Comparison of ENCODE assay signal across 8 mouse cellular contexts in the genomic region with DNA sequence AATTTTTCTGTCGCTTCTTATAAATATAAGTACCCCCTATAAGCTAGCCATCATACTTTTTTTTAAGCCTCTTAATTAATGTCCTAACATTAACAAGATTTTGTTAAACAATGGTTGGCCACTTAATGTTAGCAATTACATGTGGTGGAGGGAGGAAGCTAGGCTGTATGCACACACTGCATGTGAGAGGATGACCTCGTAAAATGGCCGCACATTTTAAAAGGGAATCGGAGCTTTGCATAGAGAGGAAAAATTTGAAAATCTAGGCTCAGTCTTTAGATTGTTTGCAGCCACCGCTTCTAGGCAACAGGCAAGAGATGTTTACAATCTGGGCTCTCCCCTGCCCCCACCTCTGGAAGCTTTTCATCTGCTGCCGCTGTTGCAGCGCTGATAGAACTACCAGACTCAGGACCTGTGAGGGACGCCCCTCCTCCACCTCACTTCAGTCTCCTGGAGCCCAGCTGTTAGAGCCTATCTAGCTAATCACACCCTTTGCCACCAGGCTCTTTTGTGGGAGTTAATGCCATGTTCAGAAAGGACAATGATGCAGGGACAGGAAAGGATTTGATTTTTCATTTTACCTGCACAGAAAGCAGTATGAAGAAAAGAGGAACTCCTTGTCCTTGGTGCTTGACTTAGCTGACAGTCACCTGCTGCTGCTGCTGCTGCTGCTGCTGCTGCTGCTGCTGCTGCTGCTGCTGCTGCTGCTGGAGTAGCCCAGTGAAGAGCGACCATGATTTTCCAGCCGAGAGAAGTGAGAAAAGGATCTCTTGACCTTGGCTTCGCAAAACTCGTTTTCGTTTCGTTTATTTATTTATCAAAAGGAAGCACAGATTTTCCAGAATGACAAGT.
DNase-seq lines count a peak whose midpoint lies in the region; ATAC-seq lines count a peak whose summit lies in the region.

No protein-coding gene starts in this region.

- H3K27ac ChIP-seq in kidney, embryonic 14.5 days (ENCODE audit: low read depth, low read length) = no peak overlapping the region
- H3K27ac ChIP-seq in embryonic facial prominence, embryonic 13.5 days = no peak overlapping the region
- H3K27ac ChIP-seq in heart, embryonic 16.5 days (ENCODE audit: low read length) = no peak overlapping the region

- H3K9me3 ChIP-seq in kidney, embryonic 14.5 days (ENCODE audit: control insufficient read depth, low read length) = no peaks in the 10 kb centered on the region
- no peaks in the 10 kb centered on the region for H3K9me3 ChIP-seq in embryonic facial prominence, embryonic 13.5 days
- H3K9me3 ChIP-seq in heart, embryonic 16.5 days (replicated peaks; ENCODE audit: control insufficient read depth, low read length) = no peaks in the 10 kb centered on the region

- 18% methylated on average over 14 of the region's 14 CpGs for WGBS in kidney, embryonic 14.5 days
- WGBS in embryonic facial prominence, embryonic 13.5 days = 16% methylated on average over 14 of the region's 14 CpGs
- 14% methylated on average over 14 of the region's 14 CpGs for WGBS in heart, embryonic 16.5 days

- peak overlapping the region; percentile 26; the same call in 1 of the 2 replicates for H3K4me3 ChIP-seq in kidney, embryonic 14.5 days (ENCODE audit: low read length)
- H3K4me3 ChIP-seq in embryonic facial prominence, embryonic 13.5 days = peak overlapping the region; percentile 36
- H3K4me3 ChIP-seq in heart, embryonic 16.5 days (ENCODE audit: low read length) = peak overlapping the region; percentile 44

- no peaks in the 10 kb centered on the region for H3K4me1 ChIP-seq in kidney, embryonic 14.5 days (ENCODE audit: control insufficient read depth, insufficient read depth, low read length)
- peaks cover 11% of the 10 kb centered on the region for H3K4me1 ChIP-seq in embryonic facial prominence, embryonic 13.5 days
- peaks cover 3% of the 10 kb centered on the region; the same call in 1 of the 2 replicates for H3K4me1 ChIP-seq in heart, embryonic 16.5 days (ENCODE audit: control insufficient read depth, insufficient read depth, low read length)

- DNase-seq in kidney, adult 11 months = no peak
- peak; percentile 22 to 34 for DNase-seq in left cerebral cortex, adult 8-10 months (ENCODE audit: low spot score in 2 of 2)
- DNase-seq in lung, postnatal 36 days = peak; percentile 20
- peak; percentile 31 for DNase-seq in right cerebral cortex, postnatal 25 days
- no peak for DNase-seq in thymus, postnatal 10 days (ENCODE audit: low spot score in 2 of 2)

- no peaks in the 10 kb centered on the region for H3K27me3 ChIP-seq in kidney, embryonic 14.5 days (ENCODE audit: control insufficient read depth, insufficient read depth, low read length)
- H3K27me3 ChIP-seq in embryonic facial prominence, embryonic 13.5 days = no peaks in the 10 kb centered on the region
- H3K27me3 ChIP-seq in heart, embryonic 16.5 days (ENCODE audit: control insufficient read depth, insufficient read depth, low read length) = no peaks in the 10 kb centered on the region

- H3K36me3 ChIP-seq in kidney, embryonic 14.5 days (ENCODE audit: control insufficient read depth, insufficient read depth, low read length) = no peaks in the 10 kb centered on the region
- H3K36me3 ChIP-seq in embryonic facial prominence, embryonic 13.5 days = no peaks in the 10 kb centered on the region
- no peaks in the 10 kb centered on the region for H3K36me3 ChIP-seq in heart, embryonic 16.5 days (ENCODE audit: control insufficient read depth, insufficient read depth)

- no peak overlapping the region for H3K9ac ChIP-seq in kidney, embryonic 14.5 days (ENCODE audit: low read depth, low read length)
- H3K9ac ChIP-seq in embryonic facial prominence, embryonic 13.5 days = peak overlapping the region; percentile 60; the same call in 1 of the 2 replicates
- H3K9ac ChIP-seq in heart, embryonic 16.5 days (ENCODE audit: low read length) = peak overlapping the region; percentile 15

- peak; percentile 97 for ATAC-seq in kidney, embryonic 14.5 days (ENCODE audit: low FRiP score, low TSS enrichment)
- peak; percentile 56; the same call in 1 of the 2 replicates for ATAC-seq in embryonic facial prominence, embryonic 13.5 days (ENCODE audit: insufficient number of reproducible peaks, insufficient read depth, low FRiP score, low TSS enrichment, low read depth)
- ATAC-seq in heart, embryonic 16.5 days (replicated peaks; ENCODE audit: extremely low read depth, insufficient read depth, low FRiP score) = peak; percentile 81; the same call in 1 of the 2 replicates

- peak overlapping the region; percentile 50 for H3K4me2 ChIP-seq in kidney, embryonic 14.5 days (replicated peaks; ENCODE audit: low read depth, low read length)
- H3K4me2 ChIP-seq in embryonic facial prominence, embryonic 13.5 days = peak overlapping the region; percentile 58
- peak overlapping the region; percentile 56 for H3K4me2 ChIP-seq in heart, embryonic 16.5 days (ENCODE audit: low read depth, low read length)

Comparison
In these comparisons a context has a peak if more than half of its experiments do, and no peak if none do; other contexts are left out.
1. DNase-seq: peak in left cerebral cortex, adult 8-10 months (2 of 2), lung, postnatal 36 days (single experiment) and right cerebral cortex, postnatal 25 days (single experiment); none in kidney, adult 11 months (single experiment) and thymus, postnatal 10 days (0 of 2).
2. Peak in every context shown above with its lines, with median percentiles within 50 percentile points of each other: ATAC-seq, H3K4me2 ChIP-seq and H3K4me3 ChIP-seq.